Mouse (Mus musculus): ENCODE results near the gene Stk38l.

DNA sequence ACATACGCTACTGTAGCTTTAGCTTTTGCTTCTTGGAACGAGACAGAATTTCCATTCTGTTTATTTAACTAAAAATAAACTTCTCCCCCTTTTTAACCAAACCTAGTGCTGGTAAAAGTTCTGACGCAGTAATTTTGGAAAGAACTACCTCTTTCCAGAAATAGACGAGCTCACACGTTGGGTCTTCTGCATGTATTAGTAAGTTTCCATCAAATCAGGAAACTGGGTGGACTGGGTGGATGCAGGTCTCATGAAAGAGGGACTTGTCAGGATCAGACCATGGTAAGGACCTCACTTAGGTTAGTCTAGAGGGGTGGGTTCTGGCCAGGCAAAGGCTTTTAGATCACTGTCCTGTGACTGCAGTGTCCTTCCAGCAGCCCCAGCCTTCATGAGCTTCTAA is 21.8 kb downstream of the Stk38l start:
- TF ChIP-seq CTCF (IDR thresholded peaks at IDR 0.05) = no peak
- no peak for TF ChIP-seq EP300 (IDR thresholded peaks at IDR 0.05)
